Mouse (Mus musculus) embryonic facial prominence, embryonic 11.5 days (tissue): ENCODE measurements around the gene Tacc3. TPM values are rescaled to one million over a fixed set of nuclear protein-coding genes. Genes with fewer than 3 reads are reported as not detected.
A peak's percentile ranks its signal among the peaks of the same experiment; 100 is the strongest.

Experiments
- ATAC-seq: fragments of 200-750 bp; cut with Nextera tagmentation; replicated peaks from 2 replicates; pipeline ENCODE4 v1.8.0; 2017; ENCODE audit warnings: low read depth; ENCODE audit not compliant: insufficient number of reproducible peaks, low FRiP score, low TSS enrichment
- DNase-seq: peaks from one replicate; pipeline ENCODE4 v3.0.0-alpha.2; 2015; ENCODE audit warnings: low spot score
- H3K27ac ChIP-seq: fragments of 300-500 bp; sonication (generic); replicated peaks from 2 replicates; pipeline ENCODE4 v1.5.1; 2014; ENCODE audit warnings: mild to moderate bottlenecking, low read depth, low read length, control low read depth
- H3K27me3 ChIP-seq: fragments of 300-500 bp; sonication (generic); 2 replicates; pipeline ENCODE4 v1.6.1; 2014; ENCODE audit warnings: mild to moderate bottlenecking, low read length, moderate library complexity, mixed read lengths; ENCODE audit not compliant: control insufficient read depth, insufficient read depth
- H3K36me3 ChIP-seq: fragments of 300-500 bp; sonication (generic); replicated peaks from 2 replicates; pipeline ENCODE4 v1.6.1; 2014; ENCODE audit warnings: low read depth, mild to moderate bottlenecking, low read length, moderate library complexity, mixed read lengths; ENCODE audit not compliant: control insufficient read depth, insufficient read depth
- H3K4me1 ChIP-seq: fragments of 300-500 bp; sonication (generic); 2 replicates; pipeline ENCODE4 v1.6.1; 2014; ENCODE audit warnings: low read length, mixed read lengths; ENCODE audit not compliant: control insufficient read depth, insufficient read depth
- H3K4me2 ChIP-seq: fragments of 300-500 bp; sonication (generic); 2 replicates; pipeline ENCODE4 v1.6.1; 2014; ENCODE audit warnings: low read depth, mild to moderate bottlenecking, control low read depth, low read length, moderate library complexity
- H3K4me3 ChIP-seq: fragments of 300-500 bp; sonication (generic); 2 replicates; pipeline ENCODE4 v1.5.1; 2014; ENCODE audit warnings: low read depth, low read length, control low read depth
- H3K9ac ChIP-seq: fragments of 300-500 bp; sonication (generic); replicated peaks from 2 replicates; pipeline ENCODE4 v1.6.1; 2014; ENCODE audit warnings: mild to moderate bottlenecking, control low read depth, low read length
- H3K9me3 ChIP-seq: fragments of 300-500 bp; sonication (generic); replicated peaks from 2 replicates; pipeline ENCODE4 v1.6.1; 2016; ENCODE audit warnings: mild to moderate bottlenecking, low read length, inconsistent platforms, mixed read lengths; ENCODE audit not compliant: control insufficient read depth
- WGBS: fragments of 180-500 bp; shearing (Covaris S2); extraction: QIAGEN DNeasy Blood & Tissue Kit; methylation state at CpG from one replicate; pipeline ENCODE4 v1.1.7; 2014; 5-methylcytosine and 5-hydroxymethylcytosine counted together
- polyA plus RNA-seq: library from polyadenylated mRNA; unstranded; fragments of >200 nt; fragmentation: Nextera tagmentation; extraction: Ambion mirVana; gene quantifications from 2 replicates; pipeline ENCODE4 v1.2.1, GENCODE M21; 2014

Tacc3 gene
- polyA plus RNA-seq, 1 experiment from 2014 or later: 328 TPM

DNA sequence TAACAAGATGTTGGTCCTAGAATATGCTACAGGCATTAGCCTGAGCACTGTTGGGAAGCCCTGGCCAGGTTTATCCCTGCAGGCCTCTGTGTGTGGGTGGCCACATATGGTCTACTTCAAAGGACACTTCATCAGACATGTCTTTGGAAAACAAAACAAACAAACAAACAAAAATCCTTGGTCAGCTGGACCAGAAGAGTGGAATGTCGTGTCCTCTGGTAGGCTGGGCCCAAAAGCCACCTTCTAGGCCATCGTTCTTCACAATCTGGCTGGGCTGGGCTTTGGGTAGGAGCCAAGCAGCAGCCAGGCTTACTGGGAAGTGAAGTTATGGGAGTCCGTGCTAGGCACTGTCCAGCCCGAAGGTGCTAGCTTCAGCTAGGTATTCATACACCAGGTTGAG is 49.2 kb downstream of the Tacc3 start:
- Histone ChIP-seq H3K27ac (no peak overlapping the region), H3K4me3 (no peak overlapping the region), H3K27me3 (no peaks in the 10 kb centered on the region), H3K9me3 (no peaks in the 10 kb centered on the region), H3K36me3 (no peaks in the 10 kb centered on the region), H3K4me1 (peaks cover 5% of the 10 kb centered on the region; the same call in 1 of the 2 replicates), H3K9ac (no peak overlapping the region), H3K4me2 (no peak overlapping the region)
- ATAC-seq (no peak), DNase-seq (no peak)
- WGBS: 70% methylated on average over 4 of the region's 4 CpGs

DNA sequence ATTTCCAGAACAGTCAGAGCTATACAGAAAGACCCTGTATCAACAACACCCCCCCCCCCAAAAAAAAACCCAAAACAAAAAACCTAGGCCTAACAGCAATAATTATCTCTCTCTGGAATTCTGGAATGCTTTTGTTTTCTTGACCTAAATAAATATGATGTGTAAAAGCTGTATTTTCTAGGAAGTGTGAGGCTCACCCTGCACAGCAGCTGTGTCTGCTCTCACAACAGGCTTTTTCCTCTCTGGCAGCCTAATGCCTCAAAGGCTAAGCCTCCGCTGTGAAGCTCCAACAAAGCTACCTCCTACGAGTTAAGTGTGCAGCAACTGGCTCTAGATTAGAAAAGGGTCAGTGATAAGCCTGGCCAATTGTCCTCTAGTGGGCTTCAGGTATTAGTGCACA is 51.1 kb downstream of the Tacc3 start:
- ATAC-seq (no peak), DNase-seq (no peak)
- Histone ChIP-seq H3K9me3 (no peaks in the 10 kb centered on the region), H3K9ac (no peak overlapping the region), H3K4me3 (no peak overlapping the region), H3K27ac (no peak overlapping the region), H3K27me3 (no peaks in the 10 kb centered on the region), H3K4me1 (peaks cover 5% of the 10 kb centered on the region; the same call in 1 of the 2 replicates), H3K4me2 (no peak overlapping the region), H3K36me3 (no peaks in the 10 kb centered on the region)
- 55% methylated on average over 2 of the region's 2 CpGs for WGBS

DNA sequence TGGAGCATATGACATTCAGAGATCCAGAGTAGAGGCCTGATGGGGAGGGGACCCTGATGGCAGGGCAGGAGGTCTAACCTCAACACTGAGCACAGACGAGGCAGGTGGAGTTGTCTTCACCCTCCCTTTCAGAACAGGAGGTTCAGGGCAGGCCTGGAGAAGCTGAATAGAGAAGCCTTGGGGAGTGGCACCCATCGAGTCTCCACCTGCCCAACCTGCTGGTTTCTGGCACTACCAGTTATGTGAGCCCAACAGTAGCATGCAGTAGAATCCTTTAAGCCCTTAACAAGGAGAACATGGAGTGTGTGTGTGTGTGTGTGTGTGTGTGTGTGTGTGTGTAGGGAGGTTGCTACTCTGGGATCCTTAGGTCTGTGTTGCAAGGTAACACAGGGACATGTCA is 54.6 kb downstream of the Tacc3 start:
- H3K36me3 ChIP-seq: no peaks in the 10 kb centered on the region
- H3K27me3 ChIP-seq: no peaks in the 10 kb centered on the region
- ATAC-seq (no peak), DNase-seq (no peak)
- no peak overlapping the region for H3K4me2 ChIP-seq
- no peaks in the 10 kb centered on the region for H3K9me3 ChIP-seq
- WGBS: 72% methylated on average over 2 of the region's 2 CpGs
- no peak overlapping the region for H3K4me3 ChIP-seq
- H3K27ac ChIP-seq: no peak overlapping the region
- no peak overlapping the region for H3K9ac ChIP-seq
- H3K4me1 ChIP-seq: no peaks in the 10 kb centered on the region; the same call in 1 of the 2 replicates

DNA sequence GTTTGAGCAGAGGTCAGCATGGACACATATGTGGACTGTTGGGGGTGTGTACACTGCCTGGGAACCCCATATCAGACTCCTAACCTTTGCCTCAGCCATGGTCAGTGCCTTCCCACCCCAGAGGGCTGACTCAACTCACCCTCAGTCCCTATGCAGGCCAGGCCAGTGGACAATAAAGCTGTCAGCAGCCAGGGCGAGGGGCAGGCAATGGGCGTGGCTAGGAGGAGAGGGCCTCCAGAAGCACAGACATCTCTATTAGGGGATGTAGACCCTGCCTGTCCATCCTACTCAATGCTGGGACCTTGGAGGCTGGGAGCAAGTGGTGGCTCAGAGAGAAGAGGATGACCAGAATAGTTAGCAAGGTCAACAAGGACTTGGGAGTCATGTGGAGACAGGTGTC is 57.3 kb downstream of the Tacc3 start:
- no peak for DNase-seq
- H3K9ac ChIP-seq: no peak overlapping the region
- no peak overlapping the region for H3K4me3 ChIP-seq
- no peaks in the 10 kb centered on the region for H3K27me3 ChIP-seq
- H3K27ac ChIP-seq: no peak overlapping the region
- H3K36me3 ChIP-seq: no peaks in the 10 kb centered on the region
- no peak overlapping the region for H3K4me2 ChIP-seq
- no peaks in the 10 kb centered on the region; the same call in 1 of the 2 replicates for H3K4me1 ChIP-seq
- H3K9me3 ChIP-seq: no peaks in the 10 kb centered on the region
- ATAC-seq: no peak
- 58% methylated on average over 2 of the region's 2 CpGs for WGBS

DNA sequence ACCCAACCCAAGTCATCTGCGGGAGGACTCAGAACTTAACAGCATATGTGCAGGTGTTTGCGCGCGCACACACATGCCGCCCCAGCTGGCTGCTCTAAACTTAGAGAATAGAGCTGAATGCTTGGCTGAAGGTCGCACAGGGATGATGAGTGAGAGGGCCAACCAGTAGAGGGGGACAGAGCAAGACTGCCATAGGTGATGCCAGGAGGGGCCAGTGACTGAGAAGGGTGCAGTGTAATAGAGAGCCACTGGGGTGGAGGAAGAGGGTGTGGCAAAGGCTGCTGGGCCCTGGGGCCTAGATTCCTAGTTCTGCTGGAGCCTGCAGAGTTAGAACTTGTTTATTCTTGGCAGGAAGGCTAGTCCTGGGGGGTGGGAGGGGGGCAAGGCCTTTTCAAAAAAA is 58.5 kb downstream of the Tacc3 start:
- ATAC-seq: no peak
- Histone ChIP-seq H3K27me3 (peaks cover 4% of the 10 kb centered on the region; the same call in 1 of the 2 replicates), H3K4me2 (no peak overlapping the region), H3K4me1 (peaks cover 3% of the 10 kb centered on the region; the same call in 1 of the 2 replicates), H3K27ac (no peak overlapping the region), H3K9ac (no peak overlapping the region), H3K36me3 (no peaks in the 10 kb centered on the region), H3K9me3 (no peaks in the 10 kb centered on the region), H3K4me3 (no peak overlapping the region)
- 77% methylated on average over 6 of the region's 6 CpGs for WGBS
- peak; percentile 38 for DNase-seq

DNA sequence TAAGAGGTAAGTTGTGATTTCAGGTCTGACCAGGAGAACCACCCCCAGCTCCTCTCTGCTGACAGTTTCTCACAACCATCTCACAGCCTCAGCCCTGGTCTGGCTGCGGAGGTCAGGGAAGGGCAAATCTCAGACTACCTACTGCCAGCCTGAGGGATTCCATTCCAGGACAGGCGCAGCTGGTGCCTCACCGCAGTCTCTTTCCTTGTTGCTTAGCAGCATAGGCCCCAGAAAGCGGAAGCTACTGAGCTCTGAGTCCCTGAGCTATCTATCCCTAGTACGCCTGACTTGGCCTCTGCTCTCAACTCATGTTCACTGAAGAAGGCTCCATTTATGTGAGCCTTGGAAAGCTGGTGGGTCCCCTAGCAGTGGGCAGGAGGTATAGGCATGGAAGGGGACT is 60.5 kb downstream of the Tacc3 start:
- WGBS: 57% methylated on average over 5 of the region's 5 CpGs
- no peaks in the 10 kb centered on the region for H3K9me3 ChIP-seq
- DNase-seq: no peak
- H3K27ac ChIP-seq: no peak overlapping the region
- peaks cover 7% of the 10 kb centered on the region for H3K4me1 ChIP-seq
- ATAC-seq: no peak
- no peak overlapping the region for H3K4me3 ChIP-seq
- H3K36me3 ChIP-seq: no peaks in the 10 kb centered on the region
- H3K27me3 ChIP-seq: peaks cover 12% of the 10 kb centered on the region
- no peak overlapping the region for H3K4me2 ChIP-seq
- H3K9ac ChIP-seq: no peak overlapping the region

DNA sequence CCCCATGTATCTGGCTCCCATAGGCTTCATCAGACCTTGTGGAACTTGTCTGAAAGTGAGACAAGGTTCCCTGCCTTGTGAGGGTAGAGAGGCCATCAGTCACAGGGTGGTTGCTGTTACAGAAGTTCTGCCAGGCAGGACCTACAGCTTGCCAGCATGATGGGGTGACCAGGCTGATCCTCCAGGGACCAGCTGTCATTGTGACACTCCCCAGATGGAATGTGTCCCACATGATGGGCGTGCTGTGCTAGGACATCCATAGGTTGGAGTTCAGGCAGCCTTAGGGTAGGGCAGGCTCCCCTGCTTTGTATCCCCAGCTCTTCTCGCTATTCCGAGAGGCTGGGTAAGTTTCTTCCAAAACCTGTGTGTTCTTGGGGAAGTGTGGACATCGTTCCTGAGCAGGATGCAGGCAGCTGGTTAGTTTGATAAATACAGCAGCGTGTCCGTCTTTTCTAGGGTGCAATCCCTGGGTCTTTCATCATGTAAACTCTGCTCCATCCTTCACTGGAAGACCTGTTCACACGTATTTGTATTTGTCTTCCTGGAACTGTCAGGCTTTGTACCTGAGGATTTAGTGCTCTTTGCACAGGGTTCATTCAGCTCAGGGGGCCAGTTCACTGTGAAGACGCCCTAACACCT is 63.0 kb downstream of the Tacc3 start:
- ATAC-seq (no peak), DNase-seq (peak; percentile 22)
- Histone ChIP-seq H3K4me1 (peaks cover 14% of the 10 kb centered on the region), H3K27me3 (peaks cover 32% of the 10 kb centered on the region), H3K9ac (no peak overlapping the region), H3K36me3 (no peaks in the 10 kb centered on the region), H3K27ac (no peak overlapping the region), H3K9me3 (no peaks in the 10 kb centered on the region), H3K4me2 (peak overlapping the region; percentile 93), H3K4me3 (peak overlapping the region; percentile 52)
- whole genome bisulfite sequencing: 14% methylated on average over 8 of the region's 8 CpGs

DNA sequence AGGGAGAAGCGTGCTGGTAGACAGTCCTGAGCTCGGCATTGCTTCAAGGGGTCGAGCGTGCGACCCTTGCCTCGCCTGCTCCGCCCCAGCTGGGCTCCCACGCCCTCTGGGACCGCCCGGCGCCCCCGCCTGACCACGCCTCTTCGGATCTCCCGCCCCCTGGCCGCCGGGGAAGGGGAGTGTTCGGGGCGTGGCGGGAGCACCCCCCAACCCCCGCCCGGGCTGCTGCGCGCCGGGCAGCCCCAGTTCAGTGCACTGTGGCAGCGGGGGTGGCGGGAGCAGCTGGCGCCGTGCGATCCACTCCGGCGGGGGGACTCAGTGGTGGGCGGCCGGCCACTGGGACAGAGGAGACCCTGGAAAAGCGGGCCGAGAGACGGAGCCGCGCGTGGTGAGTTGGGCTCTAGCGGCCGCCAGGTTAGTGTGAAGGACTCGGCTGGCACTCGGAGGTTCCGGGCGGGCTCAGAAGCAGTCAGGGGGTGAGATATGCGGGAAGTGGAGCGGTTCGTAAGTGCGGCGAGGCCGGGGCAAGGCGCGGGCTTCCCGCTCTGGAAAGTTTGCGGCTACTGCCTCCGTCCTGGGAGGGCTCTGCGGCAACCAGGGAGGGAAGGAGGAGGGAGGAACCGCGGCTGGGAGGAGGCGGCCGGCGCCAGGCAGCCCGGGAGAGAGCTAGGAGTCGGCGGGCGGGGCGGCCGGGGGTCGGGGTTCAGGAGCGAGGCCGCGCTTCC is 63.8 kb downstream of the Tacc3 start, which contains the start of gene Fgfr3:
Fgfr3 (plus strand) TSS at position 134 of the 725 bp plus-strand sequence.
- WGBS: 2% methylated on average over 70 of the region's 73 CpGs
- H3K9me3 ChIP-seq: no peaks in the 10 kb centered on the region
- H3K27me3 ChIP-seq: peaks cover 32% of the 10 kb centered on the region
- peak; percentile 74 for ATAC-seq
- H3K4me1 ChIP-seq: peaks cover 14% of the 10 kb centered on the region
- DNase-seq: peak; percentile 75
- H3K4me3 ChIP-seq: peak within 1 kb of the TSS; percentile 52
- peak within 1 kb of the TSS; percentile 93 for H3K4me2 ChIP-seq
- no peaks in the 10 kb centered on the region for H3K36me3 ChIP-seq
- H3K9ac ChIP-seq: peak within 1 kb of the TSS; percentile 66
- no peak within 1 kb of the TSS for H3K27ac ChIP-seq
